Mouse (Mus musculus): ENCODE measurements at regions not wholly inside any gene's neighbourhood (a gene's known extent, or its start where the extent isn't known, plus 50 kb on each side); places are given as distances from the start of the nearest gene placed in this dataset.
"Not testable (repeated sequence)": the region's sequence is repeated elsewhere in the genome, so short reads cannot be mapped to it uniquely, and the experiment has no call there.

- dilution Hi-C loops (cut with MboI; ENCODE audit: extremely low pct_ligation_motif_present, extremely low pct_unique_long_range_greater_than_20kb, low sequenced_read_pairs); H3K36me3 ChIP-seq (replicated peaks in 1 of 2; ENCODE audit: control insufficient read depth in 1 of 2, insufficient read depth in 1 of 2, low read length in 1 of 2); H3K9ac ChIP-seq (ENCODE audit: insufficient read depth, low read depth); H3K4me1 ChIP-seq (ENCODE audit: control insufficient read depth in 1 of 2, insufficient read depth in 2 of 2); DNase-seq (ENCODE audit: extremely low read depth); H3K4me3 ChIP-seq (replicated peaks in 1 of 3; ENCODE audit: low read depth in 2 of 3, low read length in 2 of 3, poor library complexity in 1 of 3); H3K4me2 ChIP-seq (ENCODE audit: insufficient read depth, low read depth, poor library complexity, severe bottlenecking); H3K79me2 ChIP-seq (replicated peaks; ENCODE audit: control insufficient read depth, extremely low read depth, insufficient read depth, poor library complexity, severe bottlenecking); H3K9me3 ChIP-seq (replicated peaks; ENCODE audit: low read length); H3K27me3 ChIP-seq (replicated peaks); H3K27ac ChIP-seq (ENCODE audit: insufficient read depth, low read depth); in situ Hi-C loops (cut with MboI; ENCODE audit: low pct_ligation_motif_present, low pct_unique_long_range_greater_than_20kb, low sequenced_read_pairs): not testable (repeated sequence)
- peak; percentile 92 for TF ChIP-seq ETS1 (conservative IDR thresholded peaks at IDR 0.05; ENCODE audit: low read depth, low read length)
These were observed 1004.3 kb downstream of the Car8 start for GRCm38 (mm10) chr4:7234537-7234936.

- H3K9me3 ChIP-seq (replicated peaks; ENCODE audit: low read length), result no peaks in the 10 kb centered on the region
- in situ Hi-C loops (cut with MboI; ENCODE audit: low pct_ligation_motif_present, low pct_unique_long_range_greater_than_20kb, low sequenced_read_pairs), result no loop called here
- no peak for TF ChIP-seq IRF4 (IDR thresholded peaks at IDR 0.05; ENCODE audit: low read depth, low read length)
- no peak for TF ChIP-seq MAX (IDR thresholded peaks at IDR 0.05; ENCODE audit: low read length)
- TF ChIP-seq MAZ (IDR thresholded peaks at IDR 0.05; ENCODE audit: low read depth, low read length), result no peak
- no peak for TF ChIP-seq E2F4 (IDR thresholded peaks at IDR 0.05; ENCODE audit: insufficient replicate concordance, low read depth, low read length)
- dilution Hi-C loops (cut with MboI; ENCODE audit: extremely low pct_ligation_motif_present, extremely low pct_unique_long_range_greater_than_20kb, low sequenced_read_pairs), result no loop called here
- no peak overlapping the region for H3K4me3 ChIP-seq (replicated peaks in 1 of 3; ENCODE audit: low read depth in 2 of 3, low read length in 2 of 3, poor library complexity in 1 of 3)
- no peaks in the 10 kb centered on the region for H3K79me2 ChIP-seq (replicated peaks; ENCODE audit: control insufficient read depth, extremely low read depth, insufficient read depth, poor library complexity, severe bottlenecking)
- H3K4me2 ChIP-seq (ENCODE audit: insufficient read depth, low read depth, poor library complexity, severe bottlenecking), result no peak overlapping the region
- DNase-seq (ENCODE audit: extremely low read depth), result no peak
- H3K27ac ChIP-seq (ENCODE audit: insufficient read depth, low read depth), result no peak overlapping the region
- H3K27me3 ChIP-seq (replicated peaks), result no peaks in the 10 kb centered on the region
- H3K36me3 ChIP-seq (replicated peaks in 1 of 2; ENCODE audit: control insufficient read depth in 1 of 2, insufficient read depth in 1 of 2, low read length in 1 of 2), result no peaks in the 10 kb centered on the region
- no peak overlapping the region for H3K9ac ChIP-seq (ENCODE audit: insufficient read depth, low read depth)
- H3K4me1 ChIP-seq (ENCODE audit: control insufficient read depth in 1 of 2, insufficient read depth in 2 of 2), result peaks cover 0 to 5% of the 10 kb centered on the region in 2 experiments; a peak in 1 of 4 replicates
These were observed 1009.9 kb downstream of the Car8 start for GRCm38 (mm10) chr4:7228980-7229379.

GRCm38 (mm10) chr4:7222922-7223321 lies 1015.9 kb downstream of the Car8 start:
- no peak overlapping the region for H3K4me3 ChIP-seq (replicated peaks in 1 of 3; ENCODE audit: low read depth in 2 of 3, low read length in 2 of 3, poor library complexity in 1 of 3)
- dilution Hi-C loops (cut with MboI; ENCODE audit: extremely low pct_ligation_motif_present, extremely low pct_unique_long_range_greater_than_20kb, low sequenced_read_pairs), result no loop called here
- H3K79me2 ChIP-seq (replicated peaks; ENCODE audit: control insufficient read depth, extremely low read depth, insufficient read depth, poor library complexity, severe bottlenecking), result no peaks in the 10 kb centered on the region
- H3K4me1 ChIP-seq (ENCODE audit: control insufficient read depth in 1 of 2, insufficient read depth in 2 of 2), result no peaks in the 10 kb centered on the region
- no peaks in the 10 kb centered on the region for H3K27me3 ChIP-seq (replicated peaks)
- no peak overlapping the region for H3K9ac ChIP-seq (ENCODE audit: insufficient read depth, low read depth)
- H3K36me3 ChIP-seq (replicated peaks in 1 of 2; ENCODE audit: control insufficient read depth in 1 of 2, insufficient read depth in 1 of 2, low read length in 1 of 2), result no peaks in the 10 kb centered on the region
- no peak for TF ChIP-seq ZNF384 (IDR thresholded peaks at IDR 0.05; ENCODE audit: low read depth, low read length)
- no peak for TF ChIP-seq MAFK (IDR thresholded peaks at IDR 0.05; ENCODE audit: insufficient replicate concordance, low read length)
- no peak for TF ChIP-seq SIN3A (IDR thresholded peaks at IDR 0.05; ENCODE audit: low read length)
- TF ChIP-seq KAT2A (IDR thresholded peaks at IDR 0.05; ENCODE audit: insufficient replicate concordance, low read length), result no peak
- no peak for TF ChIP-seq IRF4 (IDR thresholded peaks at IDR 0.05; ENCODE audit: low read depth, low read length)
- no peak for TF ChIP-seq JUN (IDR thresholded peaks at IDR 0.05; ENCODE audit: insufficient read depth, low read depth, low read length)
- TF ChIP-seq NRF1 (IDR thresholded peaks at IDR 0.05; ENCODE audit: low read depth, low read length), result no peak
- TF ChIP-seq POLR2AphosphoS2 (IDR thresholded peaks at IDR 0.05; ENCODE audit: low read depth, low read length), result no peak
- TF ChIP-seq RCOR1 (conservative IDR thresholded peaks at IDR 0.05; ENCODE audit: low read depth, low read length), result no peak
- no peak for TF ChIP-seq E2F4 (IDR thresholded peaks at IDR 0.05; ENCODE audit: insufficient replicate concordance, low read depth, low read length)
- TF ChIP-seq CTCF (conservative IDR thresholded peaks at IDR 0.05 in 1 of 2, IDR thresholded peaks at IDR 0.05 in 1 of 2; ENCODE audit: low read depth in 2 of 2, low read length in 2 of 2), result no peak
- TF ChIP-seq TBP (conservative IDR thresholded peaks at IDR 0.05; ENCODE audit: low read depth, low read length), result no peak
- TF ChIP-seq JUND (conservative IDR thresholded peaks at IDR 0.05; ENCODE audit: low read depth, low read length), result no peak
- TF ChIP-seq MEF2A (IDR thresholded peaks at IDR 0.05; ENCODE audit: borderline replicate concordance, low read depth, low read length), result no peak
- TF ChIP-seq CHD1 (IDR thresholded peaks at IDR 0.05; ENCODE audit: low read depth, low read length), result no peak
- TF ChIP-seq MAX (IDR thresholded peaks at IDR 0.05; ENCODE audit: low read length), result no peak
- DNase-seq (ENCODE audit: extremely low read depth), result no peak
- in situ Hi-C loops (cut with MboI; ENCODE audit: low pct_ligation_motif_present, low pct_unique_long_range_greater_than_20kb, low sequenced_read_pairs), result loop anchor here (25.0 kb wide), 1 partner anchor 286 kb away; no protein-coding TSS in a partner anchor
- H3K4me2 ChIP-seq (ENCODE audit: insufficient read depth, low read depth, poor library complexity, severe bottlenecking), result no peak overlapping the region
- no peaks in the 10 kb centered on the region for H3K9me3 ChIP-seq (replicated peaks; ENCODE audit: low read length)
- H3K27ac ChIP-seq (ENCODE audit: insufficient read depth, low read depth), result no peak overlapping the region

Data from CH12.LX (cell line).